Mouse (Mus musculus) T-helper 2 cell (primary cell): Measurements from ENCODE around the gene Sfswap.
"Not testable (repeated sequence)": the region's sequence is repeated elsewhere in the genome, so short reads cannot be mapped to it uniquely, and the experiment has no call there.

ENCODE experiments used
- in situ Hi-C: fragments of 300-600 bp; cut with MboI, MseI; formaldehyde crosslinking; loops from one replicate; pipeline ENCODE4 v1.15.1; 2025; ENCODE audit warnings: high pct_unique_total_duplicates

Sfswap gene

DNA sequence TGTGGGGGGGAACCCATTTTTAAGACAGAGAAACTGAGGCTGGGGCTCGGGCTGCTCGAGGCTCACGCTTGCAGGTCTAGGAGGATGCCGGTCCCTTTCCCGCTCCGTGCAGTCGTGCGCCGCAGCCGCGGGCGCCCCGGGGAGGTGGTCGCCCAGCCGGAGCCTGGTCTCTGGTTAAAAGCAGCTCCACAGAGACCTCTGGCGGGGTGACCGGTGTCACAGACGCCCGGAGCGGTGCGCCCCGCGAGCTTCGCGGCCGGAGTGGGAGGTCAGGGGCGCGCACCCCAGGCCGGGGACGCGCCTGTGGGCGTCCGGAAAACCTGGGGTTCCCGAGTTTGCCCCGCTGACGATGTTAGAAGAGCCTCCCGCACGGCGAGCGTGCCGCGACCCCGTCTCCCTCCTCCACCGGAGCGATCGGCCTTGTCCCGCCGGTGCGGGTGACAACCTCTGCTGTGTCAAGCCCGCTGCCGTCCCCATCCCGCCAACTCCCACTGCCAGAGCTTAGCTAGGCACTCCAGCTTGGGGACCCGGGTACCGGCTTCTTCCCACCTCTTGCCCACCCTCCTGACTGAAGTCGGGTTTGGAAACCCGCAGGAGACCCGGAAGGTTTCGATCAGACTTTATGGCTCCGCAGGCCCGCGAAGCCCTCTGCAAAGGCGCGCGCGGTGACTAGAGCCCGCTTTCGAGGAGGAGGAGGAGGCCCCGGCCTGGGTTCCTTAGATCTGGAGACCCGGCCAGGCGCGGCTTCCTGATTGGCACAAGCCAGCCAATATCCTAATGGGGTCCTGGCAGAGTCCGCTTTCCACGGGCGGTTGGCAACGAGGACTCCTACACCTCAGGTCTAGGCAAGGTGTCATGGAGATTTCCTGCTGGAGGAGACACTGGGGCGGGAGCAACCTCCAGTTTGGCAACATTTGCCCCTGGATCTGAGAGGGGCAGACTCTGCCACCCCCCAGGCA lies 83.8 kb downstream of the Sfswap start:
- in situ Hi-C loops = loop anchor here (5.0 to 10.0 kb wide), 4 partner anchors 198 to 560 kb away; partner anchors contain the start of genes Asl, Crcp and Ran

DNA sequence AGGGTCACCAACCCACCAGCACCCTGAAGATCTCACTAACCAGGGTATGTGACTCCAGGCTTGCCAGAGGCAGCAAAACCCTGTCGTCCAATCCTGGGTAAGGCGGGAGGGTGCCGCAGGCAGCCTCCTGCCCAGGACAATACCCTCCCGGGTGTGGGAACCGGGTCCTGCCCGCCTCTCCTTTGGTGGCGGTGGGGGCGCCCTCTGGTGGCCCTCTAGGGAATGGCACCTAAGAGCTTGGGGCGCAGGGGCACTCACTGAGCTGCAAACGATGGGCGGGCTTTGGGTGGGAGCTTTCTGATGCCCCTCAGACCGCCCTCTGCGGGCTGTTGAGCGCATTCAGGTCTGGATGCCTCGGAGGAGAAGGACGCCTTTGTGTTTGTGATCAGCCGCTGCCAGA lies 85.0 kb downstream of the Sfswap start:
- in situ Hi-C loops = loop anchor here (5.0 to 10.0 kb wide), 4 partner anchors 199 to 561 kb away; partner anchors contain the start of genes Asl, Crcp and Ran

DNA sequence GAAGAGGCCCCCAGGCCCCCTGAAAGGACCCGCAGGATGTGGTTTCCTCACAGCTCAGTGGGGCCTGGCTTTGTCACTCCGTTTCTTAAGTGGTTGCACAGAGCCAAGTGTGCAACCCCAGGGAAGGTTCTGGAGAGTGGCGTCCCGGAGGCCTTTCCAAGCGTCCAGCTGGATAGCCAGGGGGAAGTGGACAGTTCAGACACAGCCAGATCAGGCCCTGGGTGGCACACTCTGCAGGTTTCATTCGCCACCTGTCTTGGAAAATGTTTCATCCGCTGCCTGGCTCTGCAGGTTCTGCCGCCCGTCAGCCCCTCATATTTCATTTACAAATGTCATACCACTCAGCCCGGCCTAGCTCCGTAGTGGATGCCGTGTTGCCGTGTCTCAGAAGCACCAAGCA lies 85.5 kb downstream of the Sfswap start:
- in situ Hi-C loops = loop anchor here (5.0 to 10.0 kb wide), 4 partner anchors 199 to 562 kb away; partner anchors contain the start of genes Asl, Crcp and Ran

DNA sequence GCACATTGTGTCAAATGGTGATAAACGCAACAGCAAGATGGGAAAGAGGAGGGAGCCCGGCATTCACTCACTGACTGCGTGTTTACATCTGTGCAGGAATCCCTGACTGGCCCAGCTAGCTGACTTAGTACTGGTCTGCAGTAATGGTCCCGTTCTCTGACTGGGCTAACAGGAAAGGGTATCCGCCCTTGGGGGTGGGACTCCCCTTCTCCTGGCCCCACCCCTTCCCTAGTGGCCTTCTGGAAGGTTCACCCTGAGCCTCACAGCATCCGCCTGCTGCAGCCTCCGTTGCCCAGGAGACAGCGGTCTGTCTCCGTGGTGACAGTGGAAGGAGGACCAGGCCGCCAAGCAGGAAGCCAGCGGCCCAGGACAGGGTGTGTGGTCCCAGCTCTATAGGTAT lies 89.9 kb downstream of the Sfswap start:
- in situ Hi-C loops = no loop called here

DNA sequence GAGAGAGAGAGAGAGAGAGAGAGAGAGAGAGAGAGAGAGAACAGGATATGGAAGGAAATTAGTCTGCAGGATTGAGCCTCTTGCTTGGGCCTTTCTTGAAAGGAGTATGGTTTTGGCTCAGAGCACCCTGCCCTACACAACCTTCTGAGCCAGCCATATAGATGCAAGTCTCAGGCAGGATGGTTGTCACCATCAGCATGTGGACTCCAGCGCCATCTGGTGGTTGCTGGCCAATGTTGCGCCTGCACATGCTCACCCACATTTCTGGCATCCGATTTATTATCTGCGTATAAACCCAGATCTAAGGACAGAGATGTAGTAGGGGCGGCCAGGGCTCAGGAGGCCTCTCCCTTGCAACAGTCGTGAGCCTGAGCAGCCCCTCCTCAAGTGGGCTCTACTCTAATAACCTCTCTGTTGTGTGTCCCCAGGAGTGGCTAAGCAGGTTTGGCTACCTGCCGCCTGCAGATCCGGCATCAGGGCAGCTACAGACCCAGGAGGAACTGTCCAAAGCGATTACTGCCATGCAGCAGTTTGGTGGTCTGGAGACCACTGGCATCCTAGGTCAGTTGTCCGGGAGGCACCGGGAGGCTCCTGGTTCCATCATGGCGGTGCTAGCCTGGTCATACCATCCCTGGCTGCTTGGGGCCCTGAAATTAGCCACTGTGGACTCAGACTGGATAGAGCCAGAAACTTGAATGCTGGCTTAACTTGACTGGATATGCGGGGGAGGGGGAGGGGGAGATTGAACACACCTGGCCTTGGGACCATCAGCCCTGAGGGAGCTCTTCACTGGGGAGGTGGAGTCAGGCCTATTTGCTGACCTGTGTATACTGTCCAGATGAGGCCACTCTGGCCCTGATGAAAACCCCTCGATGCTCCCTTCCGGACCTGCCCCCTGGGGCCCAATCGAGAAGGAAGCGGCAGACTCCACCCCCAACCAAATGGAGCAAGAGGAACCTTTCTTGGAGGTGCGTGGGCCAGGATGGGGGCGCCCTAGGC lies 93.4 kb downstream of the Sfswap start:
- in situ Hi-C loops = no loop called here

DNA sequence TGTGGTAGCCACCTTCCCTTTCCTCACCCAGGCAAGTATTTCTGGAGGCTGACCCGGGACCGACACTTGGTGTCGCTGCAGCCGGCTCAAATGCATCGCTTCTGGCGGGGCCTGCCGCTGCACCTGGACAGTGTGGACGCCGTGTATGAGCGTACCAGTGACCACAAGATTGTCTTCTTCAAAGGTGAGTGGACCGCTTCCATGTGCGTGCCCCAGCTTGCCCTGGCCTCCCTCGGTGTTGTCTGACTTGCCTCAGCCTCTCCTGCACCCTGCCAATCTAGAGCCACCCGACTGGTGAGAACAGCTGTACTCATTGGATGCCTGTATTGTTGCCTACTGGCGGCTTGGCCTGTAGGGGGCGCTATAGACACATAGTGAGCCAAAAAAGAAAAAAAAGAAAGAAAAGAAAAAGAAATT lies 101.1 kb downstream of the Sfswap start:
- in situ Hi-C loops = no loop called here

DNA sequence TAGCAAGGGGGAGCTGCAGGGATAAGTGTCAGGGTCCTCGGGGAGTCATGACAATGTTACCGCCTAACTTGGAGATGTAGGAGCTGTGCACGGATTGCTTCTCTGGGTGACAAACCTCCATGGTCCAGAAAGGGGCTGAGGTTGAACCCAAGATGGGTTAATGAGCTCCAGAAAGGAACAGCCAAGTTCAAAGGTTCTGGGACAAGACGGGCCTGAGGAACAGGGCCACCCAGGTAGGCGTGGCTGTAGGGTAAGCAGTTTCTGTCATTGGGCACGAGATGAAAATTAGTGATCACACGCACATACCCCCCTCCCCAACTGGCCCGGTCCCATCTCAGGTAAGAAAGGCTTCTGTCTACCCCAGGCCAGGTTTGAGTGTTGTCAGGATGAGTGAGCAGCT lies 106.5 kb downstream of the Sfswap start:
- in situ Hi-C loops = no loop called here

DNA sequence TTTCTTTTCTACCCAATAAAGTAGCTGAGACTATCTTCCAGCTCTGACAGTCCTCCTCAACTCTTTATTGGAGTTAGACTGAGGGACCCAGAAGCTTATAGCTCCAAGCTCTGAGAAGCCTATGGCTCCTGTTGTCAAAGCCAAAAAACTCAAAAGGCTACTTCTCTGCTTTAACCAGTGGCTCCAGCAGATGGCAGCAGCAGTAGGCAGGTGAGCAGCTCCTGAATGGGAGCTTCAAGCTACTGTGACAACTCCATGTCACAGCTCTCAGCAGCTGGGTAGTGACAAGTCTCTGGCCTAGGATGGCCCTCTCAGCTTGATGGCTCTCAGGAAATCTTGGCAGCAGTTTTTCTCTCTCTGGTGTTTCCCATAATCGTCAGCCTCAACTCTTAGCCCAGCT lies 110.0 kb downstream of the Sfswap start:
- in situ Hi-C loops = loop anchor here (5.0 kb wide), 1 partner anchor 131 kb away; no protein-coding TSS in a partner anchor

DNA sequence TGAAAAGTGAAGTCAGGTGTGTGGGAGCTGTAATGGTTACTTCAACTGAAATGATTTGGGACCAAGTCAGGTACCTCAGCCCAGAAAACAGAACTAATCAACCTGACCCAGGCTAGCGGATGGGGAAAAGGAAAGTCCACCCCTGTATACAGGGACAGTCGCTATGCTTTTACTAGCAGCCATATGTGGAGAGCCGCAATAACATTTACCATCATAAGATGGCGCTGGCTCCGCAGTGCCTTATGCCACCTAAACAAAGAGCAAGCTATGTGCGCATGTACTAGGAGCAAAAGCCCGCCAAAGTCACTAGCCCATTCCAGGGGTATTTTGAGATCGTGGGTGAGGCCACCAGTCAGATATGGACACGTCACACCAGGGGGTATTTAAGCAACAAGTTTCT lies 119.6 kb downstream of the Sfswap start:
- in situ Hi-C loops = not testable (repeated sequence)
